Mouse (Mus musculus): ENCODE measurements around the gene Olfr1225. TPM values are rescaled to one million over a fixed set of nuclear protein-coding genes. Genes with fewer than 3 reads are reported as not detected.

Olfr1225 gene
- total RNA-seq (2023; ENCODE audit: inconsistent age): not detected in 4 replicates

GRCm38 (mm10) chr2:89174569-89174968 lies at the start of gene Olfr1225:
Gene Olfr1225 (minus strand): TSS chr2:89174669.

GRCm38 (mm10) chr2:89199948-89200347 lies 25.5 kb upstream of the Olfr1225 start, which contains the start of gene Olfr1226:
Gene Olfr1226 (minus strand): TSS chr2:89200048.

GRCm38 (mm10) chr2:89163991-89164390 lies 10.5 kb downstream of the Olfr1225 start, which contains the start of gene Olfr1224-ps1:
Gene Olfr1224-ps1 (minus strand): TSS chr2:89164091.

GRCm38 (mm10) chr2:89151460-89151859 lies 23.0 kb downstream of the Olfr1225 start, which contains the start of gene Olfr1223:
Gene Olfr1223 (minus strand): TSS chr2:89151560.

GRCm38 (mm10) chr2:89132954-89133353 lies 41.5 kb downstream of the Olfr1225 start, which contains the start of gene Olfr1222:
Gene Olfr1222 (minus strand): TSS chr2:89133054.

Other genes with a start within 250 kb of the Olfr1225 start
- gene Olfr1211, start 236.6 kb downstream of the Olfr1225 start, total RNA-seq (2023; ENCODE audit: inconsistent age): not detected in 4 replicates
- gene Olfr1212, start 220.7 kb downstream of the Olfr1225 start, total RNA-seq (2023; ENCODE audit: inconsistent age): not detected in 4 replicates
- gene Gm13762, start 194.4 kb downstream of the Olfr1225 start, total RNA-seq (2023; ENCODE audit: inconsistent age): not detected in 4 replicates
- gene Olfr1214, start 182.0 kb downstream of the Olfr1225 start, total RNA-seq (2023; ENCODE audit: inconsistent age): not detected in 4 replicates
- not detected in 4 replicates for gene Olfr1215, start 167.7 kb downstream of the Olfr1225 start, total RNA-seq (2023; ENCODE audit: inconsistent age)
- not detected in 4 replicates for gene Olfr1216, start 156.3 kb downstream of the Olfr1225 start, total RNA-seq (2023; ENCODE audit: inconsistent age)
- gene Olfr1217, start 142.6 kb downstream of the Olfr1225 start, total RNA-seq (2023; ENCODE audit: inconsistent age): not detected in 4 replicates
- gene Olfr1218, start 113.5 kb downstream of the Olfr1225 start, total RNA-seq (2023; ENCODE audit: inconsistent age): not detected in 4 replicates
- gene Olfr1219, start 91.2 kb downstream of the Olfr1225 start, total RNA-seq (2023; ENCODE audit: inconsistent age): not detected in 4 replicates
- not detected in 4 replicates for gene Olfr1220, start 67.8 kb downstream of the Olfr1225 start, total RNA-seq (2023; ENCODE audit: inconsistent age)
- gene Olfr1221, start 57.4 kb downstream of the Olfr1225 start, total RNA-seq (2023; ENCODE audit: inconsistent age): not detected in 4 replicates
- gene Olfr1222, start 41.6 kb downstream of the Olfr1225 start, total RNA-seq (2023; ENCODE audit: inconsistent age): not detected in 4 replicates
- gene Olfr1223, start 23.1 kb downstream of the Olfr1225 start, total RNA-seq (2023; ENCODE audit: inconsistent age): not detected in 4 replicates
- not detected in 4 replicates for gene Olfr1224-ps1, start 10.6 kb downstream of the Olfr1225 start, total RNA-seq (2023; ENCODE audit: inconsistent age)
- not detected in 4 replicates for gene Olfr1226, start 25.4 kb upstream of the Olfr1225 start, total RNA-seq (2023; ENCODE audit: inconsistent age)
- gene Olfr1228, start 79.4 kb upstream of the Olfr1225 start, total RNA-seq (2023; ENCODE audit: inconsistent age): not detected in 4 replicates
- gene Olfr1229, start 113.3 kb upstream of the Olfr1225 start, total RNA-seq (2023; ENCODE audit: inconsistent age): not detected in 4 replicates
- gene Olfr1230, start 122.6 kb upstream of the Olfr1225 start, total RNA-seq (2023; ENCODE audit: inconsistent age): not detected in 4 replicates
- not detected in 4 replicates for gene Olfr1231, start 132.4 kb upstream of the Olfr1225 start, total RNA-seq (2023; ENCODE audit: inconsistent age)
- gene Olfr1232, start 155.0 kb upstream of the Olfr1225 start, total RNA-seq (2023; ENCODE audit: inconsistent age): not detected in 4 replicates
- gene Olfr1233, start 167.7 kb upstream of the Olfr1225 start, total RNA-seq (2023; ENCODE audit: inconsistent age): not detected in 4 replicates
- not detected in 4 replicates for gene Olfr1234, start 190.2 kb upstream of the Olfr1225 start, total RNA-seq (2023; ENCODE audit: inconsistent age)
- 0.09 TPM in 1 of 4 replicates, not detected in the others for gene Olfr1238, start 235.0 kb upstream of the Olfr1225 start, total RNA-seq (2023; ENCODE audit: inconsistent age)
- not detected in 4 replicates for gene Olfr1239, start 245.7 kb upstream of the Olfr1225 start, total RNA-seq (2023; ENCODE audit: inconsistent age)